Mouse (Mus musculus) liver, embryonic 14.5 days (tissue): Measurements from ENCODE around the gene Adipor1. TPM values are rescaled to one million over a fixed set of nuclear protein-coding genes. Genes with fewer than 3 reads are reported as not detected.
A peak's percentile ranks its signal among the peaks of the same experiment; 100 is the strongest.

ENCODE experiments used
- ATAC-seq: fragments of 200-750 bp; cut with Nextera tagmentation; 2 replicates; pipeline ENCODE4 v1.8.0; 2017; ENCODE audit warnings: moderate number of reproducible peaks, mild to moderate bottlenecking, moderate library complexity; ENCODE audit not compliant: insufficient read depth
- DNase-seq, 3 experiments: peaks; one replicate each; pipeline ENCODE4 v3.0.0-alpha.2; 2012 to 2013; ENCODE audit warnings: low read depth in 3 of 3, low spot score in 3 of 3
- H3K27ac ChIP-seq: fragments of 300-500 bp; sonication (generic); 2 replicates; pipeline ENCODE4 v1.5.1; 2014; ENCODE audit warnings: moderate library complexity, mild to moderate bottlenecking, control low read depth, inconsistent platforms
- H3K27me3 ChIP-seq: fragments of 300-500 bp; sonication (generic); 2 replicates; pipeline ENCODE4 v1.6.1; 2014; ENCODE audit warnings: mild to moderate bottlenecking, low read length, moderate library complexity; ENCODE audit not compliant: control insufficient read depth, insufficient read depth
- H3K36me3 ChIP-seq: fragments of 300-500 bp; sonication (generic); replicated peaks from 2 replicates; pipeline ENCODE4 v1.6.1; 2014; ENCODE audit warnings: low read depth; ENCODE audit not compliant: control insufficient read depth, insufficient read depth
- H3K4me1 ChIP-seq, 2 experiments: fragments of 200-500 bp in 1 of 2; fragments of 300-500 bp in 1 of 2; sonication (generic) in 1 of 2; replicated peaks; 2 replicates each; pipeline ENCODE4 v1.6.1; 2012 to 2014; ENCODE audit warnings: antibody characterized with exemption in 1 of 2, inconsistent platforms in 1 of 2, low read length in 1 of 2; ENCODE audit not compliant: control insufficient read depth in 2 of 2, insufficient read depth in 2 of 2
- H3K4me2 ChIP-seq: fragments of 300-500 bp; sonication (generic); 2 replicates; pipeline ENCODE4 v1.6.1; 2014; ENCODE audit warnings: low read depth, mild to moderate bottlenecking, control low read depth, moderate library complexity
- H3K4me3 ChIP-seq, 2 experiments: fragments of 200-500 bp in 1 of 2; fragments of 300-500 bp in 1 of 2; sonication (generic) in 1 of 2; 2 replicates each; pipeline ENCODE4 v1.5.1; 2012 to 2014; ENCODE audit warnings: low read depth in 2 of 2, low read length in 2 of 2, mild to moderate bottlenecking in 2 of 2, control low read depth in 1 of 2, inconsistent platforms in 1 of 2, moderate library complexity in 1 of 2; ENCODE audit not compliant: insufficient read depth in 1 of 2
- H3K9ac ChIP-seq: fragments of 300-500 bp; sonication (generic); replicated peaks from 2 replicates; pipeline ENCODE4 v1.6.1; 2014; ENCODE audit warnings: mild to moderate bottlenecking, control low read depth, moderate library complexity
- H3K9me3 ChIP-seq: fragments of 300-500 bp; sonication (generic); 2 replicates; pipeline ENCODE4 v1.6.1; 2016; ENCODE audit warnings: low read length, mixed read lengths; ENCODE audit not compliant: control insufficient read depth
- CTCF ChIP-seq: IDR thresholded peaks from 2 replicates; pipeline ENCODE4 v1.5.1; 2016; ENCODE audit warnings: antibody characterized with exemption, low read depth, control low read depth
- EP300 ChIP-seq: IDR thresholded peaks from 2 replicates; pipeline ENCODE4 v1.6.1; 2016; ENCODE audit warnings: antibody characterized with exemption, low read depth
- WGBS: fragments of 180-500 bp; shearing (Covaris S2); extraction: QIAGEN DNeasy Blood & Tissue Kit; methylation state at CpG from one replicate; pipeline ENCODE4 v1.1.7; 2014; ENCODE audit not compliant: insufficient replicate concordance; 5-methylcytosine and 5-hydroxymethylcytosine counted together
- polyA plus RNA-seq, 2 experiments: library from polyadenylated mRNA; depleted of rRNA in 1 of 2; stranded (reverse) in 1 of 2; unstranded in 1 of 2; fragments of >200 nt; fragmentation: Nextera tagmentation in 1 of 2; extraction: Ambion mirVana in 1 of 2; gene quantifications; 2 replicates each; pipeline versions ENCODE4 v1.2.1 to v1.2.3; 2012 to 2014

Gene Adipor1
- polyA plus RNA-seq, 2 experiments = 59.6 to 126 TPM

- Histone ChIP-seq H3K4me3 (peak overlapping the region; percentile 86 to 92), H3K36me3 (peaks cover 22% of the 10 kb centered on the region), H3K4me2 (peak overlapping the region; percentile 80), H3K27me3 (no peaks in the 10 kb centered on the region), H3K27ac (peak overlapping the region; percentile 80), H3K9ac (peak overlapping the region; percentile 98), H3K9me3 (no peaks in the 10 kb centered on the region), H3K4me1 (peaks cover 22 to 24% of the 10 kb centered on the region in 2 experiments)
- ATAC-seq = no peak
- WGBS = 10% methylated on average over 5 of the region's 5 CpGs
- no peak for TF ChIP-seq EP300
- TF ChIP-seq CTCF = no peak
- DNase-seq = peak in 1 of 3 experiments; percentile 24
These were observed 40.9 kb downstream of the Adipor1 start for GRCm38 (mm10) chr1:134456060-134456459.

GRCm38 (mm10) chr1:134458139-134458727 is 43.1 kb downstream of the Adipor1 start:
- no peak for DNase-seq
- Histone ChIP-seq H3K27ac (peak overlapping the region; percentile 29; the same call in 1 of the 2 replicates), H3K9ac (no peak overlapping the region), H3K4me3 (no peak overlapping the region), H3K27me3 (no peaks in the 10 kb centered on the region), H3K4me1 (peaks cover 33 to 34% of the 10 kb centered on the region in 2 experiments), H3K36me3 (peaks cover 42% of the 10 kb centered on the region), H3K9me3 (no peaks in the 10 kb centered on the region), H3K4me2 (peak overlapping the region; percentile 80)
- TF ChIP-seq EP300 (no peak), CTCF (no peak)
- WGBS = 80% methylated on average over 7 of the region's 7 CpGs
- no peak for ATAC-seq

GRCm38 (mm10) chr1:134460294-134461284 is 45.4 kb downstream of the Adipor1 start:
- H3K27ac ChIP-seq = peak overlapping the region; percentile 68
- H3K9ac ChIP-seq = peak overlapping the region; percentile 60
- H3K4me2 ChIP-seq = peak overlapping the region; percentile 60
- no peaks in the 10 kb centered on the region for H3K27me3 ChIP-seq
- WGBS = 12% methylated on average over 1 of the region's 1 CpGs
- no peaks in the 10 kb centered on the region for H3K9me3 ChIP-seq
- TF ChIP-seq EP300 = peak; percentile 90
- TF ChIP-seq CTCF = no peak
- ATAC-seq (peak; percentile 97), DNase-seq (peak; percentile 73 to 85 (median 79))
- H3K36me3 ChIP-seq = peaks cover 62% of the 10 kb centered on the region
- peak overlapping the region; percentile 15 to 28; a peak in 2 of 4 replicates for H3K4me3 ChIP-seq
- peaks cover 33 to 35% of the 10 kb centered on the region in 2 experiments for H3K4me1 ChIP-seq

Other genes with a start within 250 kb of the Adipor1 start
- gene Chil1, start 233.2 kb upstream of the Adipor1 start, polyA plus RNA-seq (2012; rRNA removed) = 1.3 TPM in 2 replicates
- 2.7 and 3.7 TPM in 2 replicates for gene Chil1, start 233.2 kb upstream of the Adipor1 start, polyA plus RNA-seq (2014; fragmentation: Nextera tagmentation; extraction: Ambion mirVana)
- gene Mybph, start 221.9 kb upstream of the Adipor1 start, polyA plus RNA-seq (2012; rRNA removed) = 0.02 and 0.03 TPM in 2 replicates
- gene Mybph, start 221.9 kb upstream of the Adipor1 start, polyA plus RNA-seq (2014; fragmentation: Nextera tagmentation; extraction: Ambion mirVana) = not detected in 2 replicates
- gene Adora1, start 179.9 kb upstream of the Adipor1 start, polyA plus RNA-seq (2012; rRNA removed) = 0.13 and 0.19 TPM in 2 replicates
- 0.06 and 0.10 TPM in 2 replicates for gene Adora1, start 179.9 kb upstream of the Adipor1 start, polyA plus RNA-seq (2014; fragmentation: Nextera tagmentation; extraction: Ambion mirVana)
- gene Myog, start 125.4 kb upstream of the Adipor1 start, polyA plus RNA-seq (2012; rRNA removed) = 0.06 and 0.09 TPM in 2 replicates
- not detected in 2 replicates for gene Myog, start 125.4 kb upstream of the Adipor1 start, polyA plus RNA-seq (2014; fragmentation: Nextera tagmentation; extraction: Ambion mirVana)
- 1.2 TPM in 2 replicates for gene Ppfia4, start 82.5 kb upstream of the Adipor1 start, polyA plus RNA-seq (2012; rRNA removed)
- gene Ppfia4, start 82.5 kb upstream of the Adipor1 start, polyA plus RNA-seq (2014; fragmentation: Nextera tagmentation; extraction: Ambion mirVana) = 1.1 and 1.8 TPM in 2 replicates
- gene Tmem183a, start 53.4 kb upstream of the Adipor1 start, polyA plus RNA-seq (2012; rRNA removed) = 34.1 and 35.4 TPM in 2 replicates
- gene Tmem183a, start 53.4 kb upstream of the Adipor1 start, polyA plus RNA-seq (2014; fragmentation: Nextera tagmentation; extraction: Ambion mirVana) = 49.1 and 59.1 TPM in 2 replicates
- gene 4933406M09Rik, start 29.4 kb upstream of the Adipor1 start, polyA plus RNA-seq (2012; rRNA removed) = not detected in 2 replicates
- gene 4933406M09Rik, start 29.4 kb upstream of the Adipor1 start, polyA plus RNA-seq (2014; fragmentation: Nextera tagmentation; extraction: Ambion mirVana) = not detected in 2 replicates
- gene Cyb5r1, start 9.8 kb upstream of the Adipor1 start, polyA plus RNA-seq (2012; rRNA removed) = 13.0 and 14.9 TPM in 2 replicates
- 10.8 and 10.9 TPM in 2 replicates for gene Cyb5r1, start 9.8 kb upstream of the Adipor1 start, polyA plus RNA-seq (2014; fragmentation: Nextera tagmentation; extraction: Ambion mirVana)
- 12.1 and 17.9 TPM in 2 replicates for gene Klhl12, start 40.2 kb downstream of the Adipor1 start, polyA plus RNA-seq (2012; rRNA removed)
- gene Klhl12, start 40.2 kb downstream of the Adipor1 start, polyA plus RNA-seq (2014; fragmentation: Nextera tagmentation; extraction: Ambion mirVana) = 28.0 and 31.6 TPM in 2 replicates
- gene Rabif, start 79.3 kb downstream of the Adipor1 start, polyA plus RNA-seq (2012; rRNA removed) = 8.9 and 9.7 TPM in 2 replicates
- 16.8 and 18.2 TPM in 2 replicates for gene Rabif, start 79.3 kb downstream of the Adipor1 start, polyA plus RNA-seq (2014; fragmentation: Nextera tagmentation; extraction: Ambion mirVana)
- gene Mgat4e, start 134.3 kb downstream of the Adipor1 start, polyA plus RNA-seq (2012; rRNA removed) = not detected in 2 replicates
- not detected in 2 replicates for gene Mgat4e, start 134.3 kb downstream of the Adipor1 start, polyA plus RNA-seq (2014; fragmentation: Nextera tagmentation; extraction: Ambion mirVana)
- gene Kdm5b, start 144.8 kb downstream of the Adipor1 start, polyA plus RNA-seq (2012; rRNA removed) = 1.5 and 1.8 TPM in 2 replicates
- 4.2 and 4.9 TPM in 2 replicates for gene Kdm5b, start 144.8 kb downstream of the Adipor1 start, polyA plus RNA-seq (2014; fragmentation: Nextera tagmentation; extraction: Ambion mirVana)
- 0.04 TPM in 2 replicates for gene Syt2, start 231.3 kb downstream of the Adipor1 start, polyA plus RNA-seq (2012; rRNA removed)
- 0.08 TPM in 1 of 2 replicates, not detected in the other for gene Syt2, start 231.3 kb downstream of the Adipor1 start, polyA plus RNA-seq (2014; fragmentation: Nextera tagmentation; extraction: Ambion mirVana)